Mouse (Mus musculus): ENCODE results near the gene Defa36. TPM values are rescaled to one million over a fixed set of nuclear protein-coding genes. Genes with fewer than 3 reads are reported as not detected.

Gene Defa36
- polyA plus RNA-seq (2017; shearing (Covaris generic)) = not detected

DNA sequence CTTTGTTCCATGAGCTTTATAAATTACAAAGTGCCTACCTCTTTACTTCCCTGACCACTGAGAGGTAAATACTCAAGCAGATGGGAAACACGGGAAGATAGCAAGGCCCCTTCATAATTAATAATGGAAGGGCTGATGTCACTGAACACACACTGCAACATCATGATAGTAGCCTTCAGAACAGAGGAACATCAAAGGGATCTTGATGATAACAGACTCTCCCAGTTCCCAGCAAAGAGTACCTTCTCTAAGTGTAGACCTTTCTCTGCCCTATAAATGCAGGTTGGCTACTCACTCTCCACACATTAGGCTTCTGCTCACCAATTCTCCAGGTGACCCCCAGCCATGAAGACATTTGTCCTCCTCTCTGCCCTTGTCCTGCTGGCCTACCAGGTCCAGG lies at the start of gene Defa36:
TSS of gene Defa36 (plus strand) at position 301 of the 400 bp plus-strand sequence.

DNA sequence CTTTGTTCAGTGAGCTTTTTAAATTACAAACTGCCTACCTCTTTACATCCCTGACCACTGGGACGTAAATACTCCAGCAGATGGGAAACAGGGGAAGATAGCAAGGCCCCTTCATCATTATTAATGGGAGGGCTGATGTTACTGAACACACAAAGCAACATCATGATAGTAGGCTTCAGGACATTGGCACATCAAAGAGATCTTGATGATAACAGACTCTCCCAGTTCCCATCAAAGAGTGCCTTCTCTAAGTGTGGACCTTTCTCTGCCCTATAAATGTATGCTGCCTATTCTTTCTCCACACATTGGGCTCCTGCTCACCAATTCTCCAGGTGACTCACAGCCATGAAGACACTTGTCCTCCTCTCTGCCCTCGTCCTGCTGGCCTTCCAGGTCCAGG lies 49.0 kb upstream of the Defa36 start, which contains the start of gene Defa2:
TSS of gene Defa2 (plus strand) at position 301 of the 400 bp plus-strand sequence.

DNA sequence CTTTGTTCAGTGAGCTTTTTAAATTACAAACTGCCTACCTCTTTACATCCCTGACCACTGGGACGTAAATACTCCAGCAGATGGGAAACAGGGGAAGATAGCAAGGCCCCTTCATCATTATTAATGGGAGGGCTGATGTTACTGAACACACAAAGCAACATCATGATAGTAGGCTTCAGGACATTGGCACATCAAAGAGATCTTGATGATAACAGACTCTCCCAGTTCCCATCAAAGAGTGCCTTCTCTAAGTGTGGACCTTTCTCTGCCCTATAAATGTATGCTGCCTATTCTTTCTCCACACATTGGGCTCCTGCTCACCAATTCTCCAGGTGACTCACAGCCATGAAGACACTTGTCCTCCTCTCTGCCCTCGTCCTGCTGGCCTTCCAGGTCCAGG lies 35.7 kb upstream of the Defa36 start, which contains the start of gene Defa33:
TSS of gene Defa33 (plus strand) at position 301 of the 400 bp plus-strand sequence.

DNA sequence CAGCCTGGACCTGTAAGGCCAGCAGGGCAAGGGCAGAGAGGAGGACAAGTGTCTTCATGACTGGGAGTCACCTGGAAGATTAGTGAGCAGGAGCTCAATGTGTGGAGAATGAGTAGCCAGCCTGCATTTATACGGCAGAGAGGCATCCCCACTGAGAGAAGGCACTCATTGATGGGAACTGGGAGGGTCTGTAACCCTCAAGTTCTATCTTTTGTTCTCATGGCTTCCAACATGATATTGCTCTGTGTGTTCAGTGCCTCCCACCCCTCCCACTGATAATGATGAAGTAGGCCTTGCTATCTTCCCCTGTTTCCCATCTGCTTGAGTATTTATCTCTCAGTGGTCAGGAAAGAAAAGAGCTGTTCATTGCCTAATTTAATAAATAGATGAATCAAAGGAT lies 29.2 kb downstream of the Defa36 start, which contains the start of gene Gm7849:
TSS of gene Gm7849 (minus strand) at position 101 of the 400 bp plus-strand sequence.

Other genes starting within 250 kb of the Defa36 start
- gene Defa31, start 235.8 kb upstream of the Defa36 start, polyA plus RNA-seq (2017; shearing (Covaris generic)) = not detected
- not detected for gene Gm15293, start 225.8 kb upstream of the Defa36 start, polyA plus RNA-seq (2017; shearing (Covaris generic))
- gene Gm15292, start 177.7 kb upstream of the Defa36 start, polyA plus RNA-seq (2017; shearing (Covaris generic)) = not detected
- not detected for gene Defa27, start 111.9 kb upstream of the Defa36 start, polyA plus RNA-seq (2017; shearing (Covaris generic))
- not detected for gene Defa29, start 100.4 kb upstream of the Defa36 start, polyA plus RNA-seq (2017; shearing (Covaris generic))
- not detected for gene Defa2, start 48.9 kb upstream of the Defa36 start, polyA plus RNA-seq (2017; shearing (Covaris generic))
- gene Defa33, start 35.6 kb upstream of the Defa36 start, polyA plus RNA-seq (2017; shearing (Covaris generic)) = not detected
- not detected for gene Gm7849, start 29.1 kb downstream of the Defa36 start, polyA plus RNA-seq (2017; shearing (Covaris generic))
- not detected for gene Defa20, start 81.8 kb downstream of the Defa36 start, polyA plus RNA-seq (2017; shearing (Covaris generic))
- not detected for gene Defa32, start 101.6 kb downstream of the Defa36 start, polyA plus RNA-seq (2017; shearing (Covaris generic))
- not detected for gene Defa37, start 138.0 kb downstream of the Defa36 start, polyA plus RNA-seq (2017; shearing (Covaris generic))
- not detected for gene Defa28, start 155.6 kb downstream of the Defa36 start, polyA plus RNA-seq (2017; shearing (Covaris generic))
- gene Gm7861, start 167.1 kb downstream of the Defa36 start, polyA plus RNA-seq (2017; shearing (Covaris generic)) = not detected
- gene Defa26, start 190.8 kb downstream of the Defa36 start, polyA plus RNA-seq (2017; shearing (Covaris generic)) = not detected
- gene Defa17, start 228.4 kb downstream of the Defa36 start, polyA plus RNA-seq (2017; shearing (Covaris generic)) = not detected
- gene Defa34, start 238.4 kb downstream of the Defa36 start, polyA plus RNA-seq (2017; shearing (Covaris generic)) = not detected

All from inflammation-experienced regulatory T-cells (primary cell).